Mouse (Mus musculus) lung, postnatal 0 days (tissue): ENCODE measurements around the gene Insc. TPM values are rescaled to one million over a fixed set of nuclear protein-coding genes. Genes with fewer than 3 reads are reported as not detected.

Experiments used
- ATAC-seq: fragments of 200-750 bp; cut with Nextera tagmentation; 2 replicates; pipeline ENCODE4 v1.8.0; 2017; ENCODE audit warnings: moderate library complexity
- DNase-seq: peaks from one replicate; pipeline ENCODE4 v3.0.0-alpha.2; 2016; ENCODE audit warnings: low spot score
- H3K27ac ChIP-seq: fragments of 300-500 bp; sonication (generic); 2 replicates; pipeline ENCODE4 v1.5.1; 2014; ENCODE audit warnings: antibody characterized with exemption, mild to moderate bottlenecking, low read length, mixed read lengths
- H3K27me3 ChIP-seq: fragments of 300-500 bp; sonication (generic); replicated peaks from 2 replicates; pipeline ENCODE4 v1.6.1; 2014; ENCODE audit warnings: low read length, mixed read lengths; ENCODE audit not compliant: insufficient read depth
- H3K36me3 ChIP-seq: fragments of 300-500 bp; sonication (generic); 2 replicates; pipeline ENCODE4 v1.6.1; 2014; ENCODE audit warnings: low read length, mixed read lengths; ENCODE audit not compliant: insufficient read depth
- H3K4me1 ChIP-seq: fragments of 300-500 bp; sonication (generic); 2 replicates; pipeline ENCODE4 v1.6.1; 2014; ENCODE audit warnings: antibody characterized with exemption, low read depth, low read length, mixed read lengths; ENCODE audit not compliant: insufficient read depth
- H3K4me2 ChIP-seq: fragments of 300-500 bp; sonication (generic); replicated peaks from 2 replicates; pipeline ENCODE4 v1.6.1; 2014; ENCODE audit warnings: low read depth, mild to moderate bottlenecking, low read length, moderate library complexity, mixed read lengths
- H3K4me3 ChIP-seq: fragments of 300-500 bp; sonication (generic); 2 replicates; pipeline ENCODE4 v1.5.1; 2014; ENCODE audit warnings: low read depth, low read length
- H3K9ac ChIP-seq: fragments of 300-500 bp; sonication (generic); replicated peaks from 2 replicates; pipeline ENCODE4 v1.6.1; 2014; ENCODE audit warnings: low read depth, mild to moderate bottlenecking
- H3K9me3 ChIP-seq: fragments of 300-500 bp; sonication (generic); 2 replicates; pipeline ENCODE4 v1.6.1; 2016; ENCODE audit warnings: low read length, mixed read lengths
- CTCF ChIP-seq: IDR thresholded peaks from 2 replicates; pipeline ENCODE4 v1.5.1; 2016; ENCODE audit warnings: antibody characterized with exemption, mild to moderate bottlenecking
- EP300 ChIP-seq: IDR thresholded peaks from 2 replicates; pipeline ENCODE4 v1.6.1; 2016; ENCODE audit warnings: antibody characterized with exemption, mild to moderate bottlenecking, control low read depth
- WGBS: fragments of 180-500 bp; shearing (Covaris S2); extraction: QIAGEN DNeasy Blood & Tissue Kit; methylation state at CpG from one replicate; pipeline ENCODE4 v1.1.7; 2014; 5-methylcytosine and 5-hydroxymethylcytosine counted together
- polyA plus RNA-seq: library from polyadenylated mRNA; unstranded; fragments of >200 nt; fragmentation: Nextera tagmentation; extraction: Ambion mirVana; gene quantifications from 2 replicates; pipeline ENCODE4 v1.2.1, GENCODE M21; 2015

The Insc gene
- polyA plus RNA-seq, 1 experiment from 2014 or later, result 0.66 TPM

- no peak for DNase-seq
- no peak for ATAC-seq
- TF ChIP-seq EP300 (no peak), CTCF (no peak)
These were observed 25.5 kb downstream of the Insc start for GRCm38 (mm10) chr7:114769041-114769440.

GRCm38 (mm10) chr7:114770586-114770985 is 27.1 kb downstream of the Insc start:
- no peak overlapping the region for H3K27ac ChIP-seq
- no peaks in the 10 kb centered on the region for H3K27me3 ChIP-seq
- ATAC-seq (no peak), DNase-seq (no peak)
- H3K4me1 ChIP-seq, result no peaks in the 10 kb centered on the region
- TF ChIP-seq EP300 (no peak), CTCF (no peak)
- no peak overlapping the region for H3K4me3 ChIP-seq
- H3K4me2 ChIP-seq, result no peak overlapping the region
- 82% methylated on average over 3 of the region's 3 CpGs for WGBS
- H3K9me3 ChIP-seq, result no peaks in the 10 kb centered on the region
- no peak overlapping the region for H3K9ac ChIP-seq
- no peaks in the 10 kb centered on the region for H3K36me3 ChIP-seq

More at GRCm38 (mm10) chr7:114769041-114769440, 25.5 kb downstream of the Insc start:
- Histone ChIP-seq H3K27ac (no peak overlapping the region), H3K27me3 (no peaks in the 10 kb centered on the region), H3K4me3 (no peak overlapping the region), H3K4me1 (no peaks in the 10 kb centered on the region), H3K4me2 (no peak overlapping the region), H3K9ac (no peak overlapping the region), H3K9me3 (no peaks in the 10 kb centered on the region), H3K36me3 (no peaks in the 10 kb centered on the region)
- 69% methylated on average over 4 of the region's 4 CpGs for WGBS

- no peak for TF ChIP-seq EP300
- no peak for TF ChIP-seq CTCF
- 55% methylated on average over 7 of the region's 7 CpGs for WGBS
These were observed 28.3 kb downstream of the Insc start for GRCm38 (mm10) chr7:114771801-114772200.

DNA sequence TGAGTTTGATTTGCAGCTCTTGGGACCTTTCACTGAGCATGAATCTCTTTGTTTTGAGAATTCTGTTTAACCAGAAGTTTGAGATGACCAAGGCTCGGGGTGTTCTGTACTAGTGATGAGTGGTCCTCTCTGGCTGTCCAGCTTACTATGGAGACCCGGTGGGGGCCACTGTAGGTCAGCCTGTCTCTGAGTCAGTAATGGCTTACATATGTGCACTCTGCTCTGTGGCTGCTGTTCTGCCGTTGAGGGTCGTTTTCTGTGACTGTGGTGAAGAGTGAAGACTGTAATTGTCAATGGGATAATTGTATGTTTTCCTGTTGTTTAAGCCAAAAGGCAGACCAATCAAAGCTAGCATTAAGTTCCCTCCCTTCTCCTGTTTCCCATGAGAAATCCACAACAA is 30.3 kb downstream of the Insc start:
- H3K4me2 ChIP-seq, result no peak overlapping the region
- no peaks in the 10 kb centered on the region for H3K27me3 ChIP-seq
- no peaks in the 10 kb centered on the region for H3K4me1 ChIP-seq
- no peak overlapping the region for H3K27ac ChIP-seq
- DNase-seq, result no peak
- ATAC-seq, result no peak
- no peaks in the 10 kb centered on the region for H3K9me3 ChIP-seq
- no peak overlapping the region for H3K9ac ChIP-seq
- no peak overlapping the region for H3K4me3 ChIP-seq
- WGBS, result 60% methylated on average over 4 of the region's 4 CpGs
- H3K36me3 ChIP-seq, result no peaks in the 10 kb centered on the region
- TF ChIP-seq EP300, result no peak
- TF ChIP-seq CTCF, result no peak

More at GRCm38 (mm10) chr7:114771801-114772200, 28.3 kb downstream of the Insc start:
- H3K36me3 ChIP-seq, result no peaks in the 10 kb centered on the region
- no peaks in the 10 kb centered on the region for H3K27me3 ChIP-seq
- H3K9me3 ChIP-seq, result no peaks in the 10 kb centered on the region
- no peak overlapping the region for H3K9ac ChIP-seq
- ATAC-seq (no peak), DNase-seq (no peak)
- H3K27ac ChIP-seq, result no peak overlapping the region
- H3K4me1 ChIP-seq, result no peaks in the 10 kb centered on the region
- H3K4me2 ChIP-seq, result no peak overlapping the region
- no peak overlapping the region for H3K4me3 ChIP-seq

DNA sequence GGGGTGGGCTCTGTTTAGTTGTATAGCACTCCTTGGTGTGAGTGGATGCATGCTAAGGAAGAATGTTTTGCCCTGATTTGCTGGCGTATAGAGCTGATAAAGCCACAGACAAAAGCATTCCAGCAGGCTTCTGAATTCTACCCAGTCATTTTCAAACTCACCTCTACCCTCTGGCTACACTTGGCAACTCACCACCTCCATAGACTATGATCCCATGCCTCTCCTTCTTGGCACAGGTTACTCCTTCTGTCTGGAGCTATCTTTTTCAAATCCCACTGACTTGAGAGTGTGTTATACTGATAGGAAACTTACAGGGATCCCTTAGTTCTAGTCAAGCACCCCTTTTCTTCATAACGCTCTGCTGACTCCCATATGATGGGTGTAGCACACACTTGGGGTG is 32.4 kb downstream of the Insc start:
- TF ChIP-seq EP300 (no peak), CTCF (no peak)
- H3K4me3 ChIP-seq, result no peak overlapping the region
- H3K36me3 ChIP-seq, result no peaks in the 10 kb centered on the region
- DNase-seq (no peak), ATAC-seq (no peak)
- H3K27ac ChIP-seq, result no peak overlapping the region
- no peak overlapping the region for H3K9ac ChIP-seq
- 56% methylated on average over 2 of the region's 2 CpGs for WGBS
- no peaks in the 10 kb centered on the region for H3K27me3 ChIP-seq
- H3K4me2 ChIP-seq, result no peak overlapping the region
- no peaks in the 10 kb centered on the region for H3K9me3 ChIP-seq
- H3K4me1 ChIP-seq, result no peaks in the 10 kb centered on the region

- H3K4me3 ChIP-seq, result no peak overlapping the region
- DNase-seq, result no peak
- H3K36me3 ChIP-seq, result no peaks in the 10 kb centered on the region
- H3K4me1 ChIP-seq, result no peaks in the 10 kb centered on the region
- no peak overlapping the region for H3K9ac ChIP-seq
- H3K27ac ChIP-seq, result no peak overlapping the region
- no peaks in the 10 kb centered on the region for H3K9me3 ChIP-seq
- H3K27me3 ChIP-seq, result no peaks in the 10 kb centered on the region
- no peak overlapping the region for H3K4me2 ChIP-seq
- WGBS, result 83% methylated on average over 7 of the region's 7 CpGs
- TF ChIP-seq EP300, result no peak
- no peak for TF ChIP-seq CTCF
- no peak for ATAC-seq
These were observed 34.8 kb downstream of the Insc start for GRCm38 (mm10) chr7:114778156-114778770.
